Comparison of ENCODE assay signal across 19 mouse cellular contexts in the genomic region with DNA sequence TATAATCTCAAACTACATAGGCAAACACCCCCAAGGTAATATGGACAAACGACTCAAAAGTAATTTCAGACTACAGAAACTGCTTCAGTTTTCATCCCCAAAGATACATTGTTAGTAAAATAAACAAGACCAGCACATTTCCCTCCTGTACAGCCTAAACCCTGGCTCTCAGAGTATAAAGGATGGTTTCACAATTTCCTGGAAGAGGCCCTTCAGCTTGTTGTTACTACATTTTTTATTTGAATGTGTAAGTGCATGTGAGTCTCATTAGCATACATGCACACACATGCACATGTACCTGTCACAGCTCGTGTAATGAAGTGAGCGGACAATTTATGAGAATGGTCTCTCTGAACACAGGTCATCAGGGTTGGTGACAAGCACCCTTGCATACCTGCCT. TPM values are rescaled to one million over a fixed set of nuclear protein-coding genes. Genes with fewer than 3 reads are reported as not detected.
DNase-seq lines count a peak whose midpoint lies in the region; ATAC-seq lines count a peak whose summit lies in the region.
"Had no signal": no experiment of that assay in that cellular context is flagged by ENCODE, and none has a peak within 500 bp of the region (broad histone marks: within the 10 kb centered on the region; RNA-seq: fewer than 3 reads in every experiment).

No protein-coding gene starts in this region.

- peak; percentile 61 for ATAC-seq in granulocyte monocyte progenitor cell, adult 5-6 weeks (replicated peaks; ENCODE audit: poor library complexity, severe bottlenecking)
- ATAC-seq in megakaryocyte progenitor cell, adult 5-6 weeks (replicated peaks; ENCODE audit: poor library complexity), result peak; percentile 31; the same call in 1 of the 2 replicates
- ATAC-seq: forebrain, embryonic 15.5 days; hindbrain, embryonic 16.5 days; Patski had no signal

- intact Hi-C loops in left cerebral cortex, postnatal 14 days (cut with DNase I), result no loop called here

- DNase-seq in 416B (ENCODE audit: low read depth), result peak; percentile 48
- DNase-seq in NIH3T3 (ENCODE audit: low read depth), result peak; percentile 32
- no peak for DNase-seq in left cerebral cortex, postnatal 14 days (ENCODE audit: low spot score in 2 of 2)
- DNase-seq in gastrocnemius, adult 8-10 months (ENCODE audit: low spot score in 2 of 2), result no peak
- DNase-seq: adrenal gland, adult 2 months; adrenal gland, postnatal 14 days; cerebellum, adult 11 months; cerebellum, adult 2 months; cerebellum, adult 9-11 months; cerebellum, postnatal 25 days; gastrocnemius, postnatal 10 days; gastrocnemius, postnatal 36 days; heart, postnatal 10 days; heart, postnatal 36 days had no signal

RNA-seq across cellular contexts. Expression of a gene that starts 31.1 kb away (rescaled TPM):
- 26.0 and 28.4 TPM in 2 replicates for total RNA-seq in granulocyte monocyte progenitor cell, adult 5-6 weeks (2014; fragmentation: Nextera tagmentation)
- total RNA-seq in granulocyte monocyte progenitor cell, adult 5-6 weeks (2017), result 13.7 and 21.8 TPM in 2 replicates
- total RNA-seq in megakaryocyte progenitor cell, adult 5-6 weeks (2015), result 14.8 and 15.5 TPM in 2 replicates
- 9.7 and 15.8 TPM in 2 replicates for total RNA-seq in megakaryocyte progenitor cell, adult 5-6 weeks (2017)
- 10 to 100 TPM; 70.0 to 76.7 TPM for total RNA-seq in left cerebral cortex, postnatal 14 days (2021)
- 10 to 100 TPM; 77.9 to 89.2 (median 85.5) TPM for total RNA-seq in gastrocnemius, adult 8-10 months (2022)

Comparison
In these comparisons a context has a peak if more than half of its experiments do, and no peak if none do; other contexts are left out.
1. DNase-seq: peak in 416B (single experiment) and NIH3T3 (single experiment); none in left cerebral cortex, postnatal 14 days (0 of 2) and gastrocnemius, adult 8-10 months (0 of 2).